Mouse (Mus musculus) lung, postnatal 0 days (tissue): ENCODE measurements around the gene Alkbh2.

Experiments used
- CTCF ChIP-seq: IDR thresholded peaks from 2 replicates; pipeline ENCODE4 v1.5.1; 2016; ENCODE audit warnings: antibody characterized with exemption, mild to moderate bottlenecking
- EP300 ChIP-seq: IDR thresholded peaks from 2 replicates; pipeline ENCODE4 v1.6.1; 2016; ENCODE audit warnings: antibody characterized with exemption, mild to moderate bottlenecking, control low read depth

DNA sequence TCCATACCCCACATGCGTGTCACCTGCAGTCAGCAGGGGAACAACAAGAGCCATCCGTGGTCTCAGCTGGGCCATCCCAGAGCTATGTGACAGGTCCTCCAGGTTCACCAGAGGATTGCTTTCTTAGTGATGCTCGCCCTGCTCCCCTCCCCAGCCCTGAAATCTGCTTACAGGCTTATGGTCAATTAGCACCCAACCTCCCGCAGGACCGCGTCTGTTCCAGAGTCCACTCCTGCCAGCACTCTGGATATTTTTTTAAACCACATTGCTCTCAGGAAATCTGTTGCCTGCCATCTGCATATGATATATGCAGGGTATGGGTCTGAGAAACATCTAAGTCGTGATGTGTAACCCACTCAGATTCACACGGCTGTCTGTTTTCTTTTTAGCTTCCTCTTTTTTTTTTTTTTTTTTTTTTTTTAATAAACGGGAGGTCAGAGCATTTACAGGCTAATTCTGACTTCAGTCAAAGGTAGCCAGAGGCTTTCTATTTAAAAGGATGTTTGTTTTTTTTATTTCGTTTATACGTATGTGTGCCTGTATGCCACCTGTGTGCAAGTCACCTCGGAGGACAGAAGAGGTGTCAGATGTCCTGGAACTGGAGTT lies 40.0 kb downstream of the Alkbh2 start:
- no peak for TF ChIP-seq EP300
- TF ChIP-seq CTCF: no peak
